Mouse (Mus musculus) heart, adult 18-20 months (tissue): ENCODE data around the gene Slc16a1. TPM values are rescaled to one million over a fixed set of nuclear protein-coding genes. Genes with fewer than 3 reads are reported as not detected.
"Not testable (repeated sequence)": the region's sequence is repeated elsewhere in the genome, so short reads cannot be mapped to it uniquely, and the experiment has no call there.

Experiments used
- DNase-seq, 2 experiments: peaks; one replicate each; pipeline ENCODE4 v3.0.0; 2021 to 2022; ENCODE audit warnings: mixed read lengths in 1 of 2
- total RNA-seq, 2 experiments: library from RNA; stranded (reverse); gene quantifications; 2 replicates each; pipeline ENCODE4 v1.2.3; 2021

Gene Slc16a1
- total RNA-seq, 2 experiments from 2014 or later: 156 to 159 TPM

DNA sequence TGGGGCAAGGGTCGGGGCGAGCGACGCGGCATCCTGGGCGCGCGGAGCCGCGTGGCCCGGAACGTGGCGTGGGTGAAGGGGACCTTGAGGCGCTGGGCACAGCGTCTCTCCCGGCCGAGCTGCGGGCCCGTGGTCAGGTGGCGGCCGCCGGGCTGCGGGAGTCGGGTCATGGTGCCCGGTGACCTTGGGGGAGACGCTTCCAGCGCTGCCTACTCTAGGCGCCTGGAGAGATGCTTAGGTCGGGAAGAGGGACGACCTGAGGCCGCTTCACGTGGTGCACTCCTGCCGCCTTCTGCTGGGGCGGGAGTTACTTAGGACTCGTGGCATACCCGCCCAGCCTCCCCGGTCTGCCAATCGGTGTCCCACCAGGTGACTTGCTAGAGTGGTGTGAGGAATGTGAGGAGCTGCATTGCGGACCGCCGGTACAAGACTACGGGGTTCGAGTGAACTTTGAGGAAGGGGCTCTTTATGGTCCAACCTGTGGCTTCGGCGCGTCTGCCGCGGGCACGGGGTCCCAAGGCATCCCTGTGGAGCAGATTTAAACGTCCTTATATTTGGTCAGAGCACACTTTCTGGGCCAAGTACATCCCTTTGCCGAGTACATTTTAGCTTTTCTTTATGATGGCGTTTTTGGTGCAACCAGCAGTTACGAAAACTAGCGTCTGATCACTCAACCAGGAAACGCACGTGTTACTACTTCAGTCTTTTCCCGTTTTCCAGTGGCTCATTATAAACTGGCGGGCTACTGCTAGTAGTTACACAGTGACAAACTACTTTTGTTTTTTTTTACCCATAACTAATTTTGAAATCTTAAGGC is 672 bp downstream of the Slc16a1 start:
- DNase-seq: peak; percentile 67 to 69

DNA sequence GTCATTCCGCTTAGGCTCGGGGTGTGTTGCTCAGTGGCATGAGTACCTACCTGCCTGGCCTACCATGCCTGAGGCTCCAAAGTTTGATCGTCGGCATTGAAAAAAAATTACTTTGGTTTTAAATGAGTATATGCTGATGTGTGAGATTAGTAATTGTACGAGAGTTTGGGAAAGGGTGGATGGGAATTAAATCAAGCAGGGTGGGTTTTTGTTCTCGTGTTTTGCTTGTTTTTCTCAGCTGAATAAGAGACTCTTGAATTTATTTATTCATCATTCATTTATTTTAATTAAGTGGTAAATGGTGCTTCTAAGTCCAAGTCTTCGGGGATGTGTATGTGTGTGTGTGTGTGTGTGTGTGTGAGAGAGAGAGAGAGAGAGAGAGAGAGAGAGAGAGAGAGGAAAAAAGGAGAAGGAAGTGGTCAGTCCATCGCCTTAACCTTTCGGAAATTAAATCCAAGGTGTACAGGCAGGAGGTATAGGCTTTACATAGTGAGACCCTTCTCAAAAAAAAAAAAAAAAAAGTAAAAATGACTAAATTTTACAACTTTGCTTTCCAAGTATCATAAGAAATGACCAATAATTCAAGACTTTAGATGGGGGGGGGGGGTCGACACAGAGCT is 1.4 kb downstream of the Slc16a1 start:
- DNase-seq: no peak

DNA sequence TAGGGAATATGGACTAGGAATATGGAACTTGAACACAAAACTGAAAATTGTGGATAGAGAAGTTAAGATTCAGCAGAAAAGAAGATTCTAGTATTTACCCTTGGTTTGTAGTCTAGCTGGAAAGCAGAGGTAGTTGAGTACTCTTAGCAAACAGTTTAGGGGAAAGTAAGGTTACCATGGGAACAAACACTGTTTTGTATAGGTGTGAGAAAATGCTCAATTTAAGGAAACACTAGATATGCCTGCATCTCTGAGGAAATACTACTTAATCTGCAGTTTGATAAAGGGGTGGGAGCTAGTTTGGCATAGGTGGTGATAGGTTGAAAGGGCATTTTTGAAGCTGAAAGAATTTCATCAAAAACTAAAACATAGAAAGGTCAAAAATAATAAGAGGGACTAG is 2.4 kb downstream of the Slc16a1 start:
- no peak for DNase-seq

DNA sequence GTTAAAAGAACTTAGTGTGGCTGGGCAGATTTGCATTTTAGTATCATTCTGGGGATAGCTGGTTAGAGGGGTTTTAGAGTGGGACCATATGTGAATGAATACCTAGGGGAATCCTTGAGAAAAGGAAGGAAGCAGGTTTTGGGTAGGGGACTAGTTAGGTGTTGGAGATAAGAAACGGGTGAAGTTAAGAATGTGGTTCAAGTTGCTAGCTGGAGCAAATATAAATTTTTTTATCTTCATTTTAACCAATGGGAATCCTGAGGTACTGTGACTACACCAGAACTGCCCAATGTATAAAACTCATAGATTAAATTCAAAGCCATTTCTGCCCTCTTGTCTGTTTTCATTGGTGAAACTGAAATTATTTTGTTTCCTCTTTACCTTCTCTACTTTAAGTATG is 2.8 kb downstream of the Slc16a1 start:
- no peak for DNase-seq

DNA sequence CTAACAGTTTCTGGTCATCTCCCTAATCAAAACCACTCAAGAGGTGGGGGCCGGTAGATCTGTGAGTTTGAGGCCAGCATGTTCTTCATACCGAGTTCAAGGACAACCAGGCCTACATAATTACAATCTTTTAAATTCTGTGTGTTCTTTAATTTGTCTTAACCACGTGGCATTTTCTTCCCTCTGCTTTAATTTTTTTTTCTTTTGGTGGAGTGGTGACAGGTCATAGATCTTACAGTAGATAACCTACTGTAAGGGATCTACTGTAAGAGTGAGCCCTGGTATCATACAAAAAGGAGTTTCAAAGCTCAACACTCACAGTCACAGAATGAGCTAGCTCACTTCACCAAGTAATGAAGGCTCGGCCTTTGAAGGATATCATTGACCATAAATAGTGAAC is 4.6 kb downstream of the Slc16a1 start:
- DNase-seq: no peak

DNA sequence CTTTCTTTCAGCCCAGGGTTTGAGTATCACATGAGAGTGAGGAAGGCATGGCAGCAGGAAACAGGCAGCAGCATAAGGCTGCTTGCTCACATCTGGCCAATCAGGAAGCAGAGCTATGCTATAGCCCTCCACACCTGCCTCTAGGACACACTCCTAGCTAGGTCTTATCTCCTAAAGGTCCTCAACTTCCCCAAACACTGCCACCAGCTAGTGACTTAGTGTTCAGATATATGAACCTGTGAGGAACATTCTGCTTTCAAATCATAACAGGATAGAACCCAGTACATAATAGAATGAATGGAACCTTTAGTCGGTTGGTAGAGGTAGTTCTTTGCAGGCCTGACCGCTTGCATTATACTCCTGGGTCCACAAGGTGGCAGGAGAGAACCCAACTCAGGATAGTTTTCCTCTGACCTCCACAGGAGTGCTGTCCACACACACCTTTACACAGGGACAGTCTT is 5.4 kb downstream of the Slc16a1 start:
- peak; percentile 72 to 77 for DNase-seq

DNA sequence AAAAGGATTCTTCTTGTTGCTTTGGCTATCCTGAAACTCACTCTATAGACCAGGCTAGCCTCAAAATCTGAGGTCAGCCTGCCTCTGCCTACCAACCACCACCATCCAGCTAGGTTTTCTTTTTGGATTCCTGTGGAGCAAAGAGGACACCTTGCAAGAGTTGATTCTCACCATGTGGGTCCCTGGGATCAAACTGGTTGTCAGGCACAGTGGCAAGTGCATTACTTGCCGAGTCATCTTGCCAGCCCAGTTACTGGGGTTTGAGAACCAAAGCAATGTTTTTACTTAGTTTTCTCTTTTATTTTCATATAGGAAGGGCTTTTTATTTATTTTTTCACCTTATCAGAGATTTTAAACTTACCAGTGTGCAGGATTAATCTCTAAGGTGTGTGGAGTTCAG is 5.9 kb downstream of the Slc16a1 start:
- DNase-seq: no peak

DNA sequence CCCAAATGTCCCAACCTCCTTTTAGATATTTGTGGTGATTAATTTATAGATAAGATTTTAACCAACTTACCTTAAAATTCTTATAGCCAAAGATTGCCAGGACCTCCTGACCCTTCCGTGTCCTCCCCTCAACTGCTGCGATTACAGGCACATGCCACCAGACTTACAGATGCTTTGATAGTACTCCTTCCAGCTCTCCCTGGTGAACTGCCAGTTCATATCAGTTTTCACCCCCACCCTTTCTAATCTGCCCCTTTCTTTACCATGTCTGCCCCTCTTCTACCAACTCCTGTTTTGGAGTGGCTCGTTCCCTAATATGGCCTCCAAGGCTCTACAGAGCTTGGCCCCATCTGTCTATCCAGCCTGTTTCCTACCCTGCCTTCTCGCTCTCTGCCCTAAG is 15.8 kb downstream of the Slc16a1 start:
- no peak for DNase-seq

DNA sequence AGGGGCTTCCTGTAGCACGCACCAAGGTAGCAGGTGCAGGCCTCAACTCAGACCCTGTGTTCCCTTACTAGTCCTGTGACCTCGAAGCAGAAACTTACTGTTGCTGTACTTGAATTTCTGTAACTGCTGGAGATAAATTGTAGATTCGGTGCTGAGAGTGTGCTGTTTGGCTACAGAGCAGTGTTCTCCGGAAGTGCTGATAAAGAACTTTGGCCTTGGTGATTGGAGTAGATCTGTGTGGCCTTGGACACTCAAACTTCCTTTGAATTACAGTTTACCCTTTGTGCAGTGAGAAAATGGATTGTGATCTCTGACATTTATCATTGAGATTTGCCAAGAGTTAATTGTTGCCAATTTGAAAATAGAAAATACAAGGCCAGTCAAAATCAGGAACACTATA is 16.5 kb downstream of the Slc16a1 start:
- no peak for DNase-seq

DNA sequence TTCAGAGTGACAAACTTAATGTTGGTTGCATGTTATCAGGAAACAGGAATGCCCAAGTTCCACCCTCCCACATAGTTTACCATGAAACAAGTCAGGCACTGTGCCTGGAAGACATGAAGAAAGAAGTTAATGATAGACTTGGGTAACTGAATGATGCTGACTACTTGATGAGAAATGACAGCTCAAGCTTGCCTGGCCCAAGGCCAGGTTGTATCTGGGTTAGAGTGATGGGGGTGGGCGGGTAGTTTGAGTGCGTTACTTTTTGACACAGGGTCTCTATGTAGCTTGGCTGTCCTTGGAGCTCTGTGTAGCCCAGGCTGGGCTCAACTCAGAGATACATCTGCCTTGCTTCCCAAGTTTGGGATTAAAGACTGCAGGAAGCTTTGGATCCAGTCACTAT is 20.2 kb downstream of the Slc16a1 start:
- no peak for DNase-seq

DNA sequence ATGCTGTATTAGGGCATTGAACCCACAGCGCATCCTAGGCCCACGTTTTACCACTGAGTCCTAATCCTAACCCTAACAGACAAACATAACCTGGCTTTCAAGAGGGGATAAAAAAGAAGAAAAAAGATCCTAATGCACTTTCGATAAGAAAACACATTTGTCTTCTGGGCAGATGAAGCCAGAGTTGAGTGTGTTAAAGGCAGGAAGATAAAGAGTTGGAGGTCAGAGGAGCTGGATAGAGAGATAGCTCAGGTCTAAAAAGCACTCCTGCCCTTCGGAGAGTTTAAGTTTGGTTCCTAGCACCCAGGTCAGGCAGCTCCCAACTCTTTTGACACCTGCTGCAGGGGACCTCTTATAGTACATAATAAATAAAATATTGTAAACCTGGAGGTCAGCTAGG is 21.3 kb downstream of the Slc16a1 start:
- no peak for DNase-seq

DNA sequence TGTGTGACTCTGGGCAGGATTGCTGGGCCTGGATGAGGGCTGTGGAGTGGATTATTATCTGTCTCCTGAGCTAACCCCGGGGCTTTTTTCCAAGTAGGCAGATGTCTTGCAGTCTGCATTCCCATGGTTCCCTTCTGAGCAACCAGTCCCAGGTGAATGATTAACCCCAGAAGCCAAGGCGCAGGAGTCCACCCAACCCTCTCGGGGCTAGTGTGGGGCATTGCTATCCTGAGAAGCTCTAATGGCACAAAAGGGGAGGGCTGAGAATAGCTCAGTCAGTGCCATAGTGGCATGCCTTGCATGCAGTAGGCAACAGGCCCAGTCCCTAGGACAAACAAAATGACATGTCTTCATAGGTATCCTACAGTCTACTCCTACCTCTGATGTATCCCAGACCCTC is 22.1 kb downstream of the Slc16a1 start:
- DNase-seq: peak in 1 of 2 experiments; percentile 47

DNA sequence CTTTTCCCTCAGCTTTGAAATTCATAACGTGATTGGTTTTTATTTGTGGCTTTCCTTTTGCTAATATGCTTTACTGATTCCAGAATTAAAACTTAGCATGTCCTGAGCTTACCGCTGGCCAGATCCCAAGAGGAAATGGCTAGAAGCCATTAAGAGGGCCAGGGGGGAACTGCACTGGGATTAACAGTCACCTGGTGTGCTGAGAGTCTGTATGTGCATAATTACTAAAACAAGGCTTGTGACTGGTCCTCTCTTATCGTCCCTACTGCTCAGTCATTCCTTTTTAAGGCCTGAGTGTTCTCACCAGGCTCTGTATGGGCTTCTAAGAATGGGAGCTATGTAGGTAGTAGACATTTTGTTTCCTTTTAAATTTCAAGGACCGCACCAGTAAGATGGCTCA is 23.5 kb downstream of the Slc16a1 start:
- peak; percentile 66 to 69 for DNase-seq

DNA sequence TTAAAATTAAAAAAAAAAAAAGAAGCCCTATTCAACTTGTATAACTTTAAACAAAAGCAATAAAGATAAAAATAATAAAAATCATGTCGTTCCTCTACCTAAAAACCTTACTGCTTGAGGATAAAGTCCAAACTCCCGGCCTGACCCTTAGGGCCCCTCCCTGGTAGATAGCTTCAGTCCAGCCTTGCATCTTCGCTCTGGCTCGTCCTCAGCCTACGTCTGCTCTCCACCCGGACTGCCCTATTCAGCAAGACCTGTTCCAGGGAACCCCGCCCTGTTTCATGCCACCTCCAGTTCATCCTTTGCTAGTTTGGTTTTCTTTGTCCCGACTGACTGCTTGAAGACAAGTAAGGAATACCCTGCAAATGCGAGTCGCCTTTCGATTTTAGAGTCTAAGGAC is 24.5 kb downstream of the Slc16a1 start:
- DNase-seq: no peak

DNA sequence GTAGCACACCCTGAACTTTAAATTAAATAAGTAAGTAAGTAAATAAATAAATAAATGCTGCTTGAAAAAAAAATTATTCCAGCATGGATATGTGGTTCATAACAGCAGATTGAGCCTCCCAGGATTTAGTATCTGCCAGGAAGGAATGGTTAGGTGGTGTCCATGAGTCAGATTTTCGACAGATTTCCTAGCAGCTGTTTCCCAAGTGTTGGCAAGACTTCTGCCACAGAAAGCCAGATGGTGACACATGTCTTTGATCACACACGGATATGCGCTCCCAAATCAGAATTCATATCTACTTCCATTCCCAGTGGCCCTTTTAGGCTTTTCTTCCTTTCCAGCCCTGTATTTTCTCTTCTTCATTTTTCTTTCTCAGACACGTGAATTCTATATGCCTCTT is 28.5 kb downstream of the Slc16a1 start:
- DNase-seq: peak; percentile 59 to 71

DNA sequence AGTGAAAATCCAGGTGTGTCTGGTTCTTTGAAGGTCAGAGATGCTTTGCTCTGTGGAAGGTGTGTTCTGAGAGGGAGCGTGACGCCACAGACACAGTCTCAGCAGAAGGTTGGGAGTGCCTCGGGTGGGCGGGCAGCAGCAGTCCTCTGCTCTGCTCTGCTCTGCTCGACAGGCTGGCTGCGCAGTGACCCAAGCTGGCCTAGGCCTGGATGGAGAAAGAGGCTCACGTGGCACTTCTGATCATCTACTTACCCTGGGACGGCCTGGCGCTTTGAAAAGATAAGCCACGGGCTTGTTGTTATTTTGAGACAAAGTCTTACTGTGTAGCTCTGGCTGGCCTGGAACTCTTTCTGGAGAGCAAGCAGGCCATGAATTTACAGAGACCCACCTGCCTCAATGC is 29.0 kb downstream of the Slc16a1 start:
- peak; percentile 70 to 83 for DNase-seq

DNA sequence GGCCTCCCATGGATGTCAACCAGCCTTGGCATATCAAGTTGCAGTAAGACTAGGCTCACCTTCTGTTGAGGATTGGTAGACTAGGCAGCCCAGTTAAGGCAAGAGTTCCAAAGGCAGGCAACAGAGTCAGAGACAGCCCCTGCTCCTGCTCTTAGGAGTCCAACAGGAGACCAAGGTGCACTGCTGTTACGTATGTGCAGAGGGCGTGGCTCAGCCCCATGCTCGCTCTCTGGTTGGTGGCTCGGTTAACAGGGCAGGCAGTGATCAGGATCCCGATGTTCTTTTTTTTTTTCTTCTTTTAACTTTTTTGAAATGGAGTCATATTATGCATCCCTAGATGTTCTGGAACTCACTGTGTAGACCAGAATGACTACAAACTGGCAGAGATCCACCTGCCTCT is 30.5 kb downstream of the Slc16a1 start:
- DNase-seq: no peak

DNA sequence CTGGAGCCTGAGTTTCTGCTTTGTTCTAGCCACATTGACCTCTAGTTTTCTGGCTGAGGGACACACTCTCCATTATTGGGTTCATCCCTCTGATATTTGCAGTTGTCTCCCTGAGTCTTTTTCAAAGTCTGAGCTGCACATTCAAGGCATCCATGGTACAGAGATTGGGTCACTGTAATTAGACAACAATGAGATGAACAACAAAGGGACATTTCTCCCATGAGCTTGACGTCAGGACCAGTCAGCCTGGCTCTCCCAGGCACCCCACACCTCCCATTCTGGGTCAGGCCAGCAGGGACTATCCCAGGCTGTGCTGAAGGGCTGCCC is 31.4 kb downstream of the Slc16a1 start:
- no peak for DNase-seq

DNA sequence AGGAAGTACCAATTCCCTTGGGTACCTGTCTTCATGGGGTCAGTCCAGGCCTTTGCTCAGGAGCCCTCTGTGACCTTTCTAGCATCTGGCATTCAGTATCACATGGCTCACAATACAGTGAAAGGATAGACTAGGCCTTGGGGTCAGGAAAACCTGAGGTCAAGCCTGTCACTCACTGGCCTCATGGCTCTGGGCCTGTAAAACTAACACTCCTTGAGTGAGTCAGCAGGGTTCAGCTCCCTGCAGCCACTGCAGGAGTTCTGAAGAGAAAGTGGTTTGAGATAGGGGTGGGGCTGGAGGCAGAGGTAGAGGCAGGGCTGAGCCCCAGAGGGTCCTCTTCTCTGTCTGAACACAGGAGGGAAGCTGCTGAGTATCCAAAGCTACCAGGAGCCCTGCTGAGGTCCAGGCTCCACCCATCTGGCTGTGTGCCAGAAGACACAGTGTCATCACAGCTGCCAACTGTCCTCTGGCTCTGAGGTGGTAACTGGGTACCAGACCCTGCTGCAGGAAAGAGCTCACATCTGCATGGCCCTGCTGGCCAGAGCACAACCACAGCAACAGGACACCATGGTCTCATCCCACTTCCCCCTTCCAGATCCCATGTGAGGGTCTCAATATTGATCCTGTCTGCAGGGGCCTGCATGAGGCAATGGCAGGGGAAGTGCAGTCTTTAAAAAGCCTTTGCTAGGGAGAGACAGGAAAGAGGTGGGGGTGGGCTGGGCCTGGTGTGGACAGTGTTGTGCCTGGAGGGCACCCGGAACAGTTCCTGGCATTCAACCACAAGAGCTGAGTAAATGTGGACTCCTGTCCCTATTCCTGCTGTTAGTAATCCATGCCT is 31.9 kb downstream of the Slc16a1 start:
- DNase-seq: not testable (repeated sequence)

DNA sequence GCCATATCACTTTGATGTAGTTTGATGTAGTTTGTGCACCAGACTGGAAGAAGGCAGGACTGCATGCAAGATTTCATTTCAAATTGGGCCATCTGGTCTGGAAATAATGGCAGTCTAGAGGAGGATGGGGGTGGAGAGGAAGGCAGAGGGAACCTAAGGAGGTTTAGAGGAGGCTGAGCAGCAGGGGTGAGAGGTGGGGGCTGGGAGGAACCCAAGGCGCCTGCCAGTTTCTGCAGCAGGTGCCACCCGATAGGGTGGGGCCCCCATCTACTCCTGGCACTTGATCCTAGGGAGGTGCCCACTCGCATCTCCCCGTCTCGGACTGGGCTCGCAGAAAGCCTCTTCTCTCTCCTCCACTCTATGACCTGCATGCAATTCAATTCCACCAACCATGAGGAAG is 33.1 kb downstream of the Slc16a1 start:
- DNase-seq: no peak

DNA sequence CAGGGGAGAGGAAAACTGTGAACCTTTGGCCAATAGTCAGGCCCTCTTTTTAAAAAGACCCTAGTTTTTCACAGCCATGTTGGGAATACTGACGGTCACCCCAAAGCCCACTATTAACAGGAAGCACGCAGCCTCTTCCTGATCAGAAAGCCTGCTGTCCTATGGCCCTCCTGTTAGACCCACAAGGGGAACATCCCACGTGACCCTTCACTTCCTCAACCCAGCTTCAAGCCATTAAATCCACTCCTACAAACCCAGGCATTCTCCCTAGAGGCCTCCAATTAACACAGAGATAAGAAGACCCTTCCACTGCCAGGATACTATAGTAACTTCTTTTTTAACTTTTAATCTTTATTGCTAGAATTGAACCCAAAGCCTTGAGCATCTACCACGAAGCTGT is 33.6 kb downstream of the Slc16a1 start:
- no peak for DNase-seq

DNA sequence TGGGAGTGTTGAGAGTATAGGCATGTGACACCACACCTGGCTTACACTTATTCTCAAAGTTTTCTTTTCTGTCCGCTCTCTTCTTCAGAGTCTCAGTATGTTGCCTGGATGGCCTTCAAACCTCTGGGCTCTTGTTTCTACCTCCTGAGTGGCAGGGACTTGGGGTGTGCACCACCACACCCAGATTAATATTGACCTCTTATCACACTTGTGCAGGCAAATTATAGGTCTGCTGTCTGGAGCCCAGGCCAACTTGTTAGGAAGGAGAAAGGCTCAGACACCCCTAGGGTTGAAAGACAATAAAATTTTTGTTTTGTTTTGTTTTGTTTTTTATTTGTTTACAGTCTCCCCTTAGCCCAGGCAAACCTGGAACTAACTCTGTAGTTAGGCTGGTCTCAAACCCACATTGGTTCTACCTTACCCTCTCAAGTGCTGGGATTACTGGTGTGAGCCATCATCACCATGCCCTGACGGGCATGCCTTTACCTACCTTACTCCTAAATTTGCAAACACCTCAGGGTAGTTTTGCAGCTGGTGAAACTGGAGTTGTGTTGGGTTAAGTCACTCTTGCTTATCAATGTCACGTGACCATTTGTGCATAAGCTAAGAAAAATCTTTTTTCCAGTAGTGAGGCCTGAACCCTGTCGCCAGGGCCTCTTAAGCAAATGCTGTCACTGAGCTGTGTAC is 35.3 kb downstream of the Slc16a1 start:
- DNase-seq: no peak
